Mouse (Mus musculus) NIH3T3 (cell line): ENCODE results near the gene Cyb561.

Experiments
- DNase-seq: peaks from one replicate; pipeline ENCODE4 v3.0.0-alpha.2; 2012; ENCODE audit warnings: low read depth

The Cyb561 gene

GRCm38 (mm10) chr11:105952111-105952510 is 1.0 kb downstream of the Cyb561 start:
- DNase-seq: no peak

GRCm38 (mm10) chr11:105951601-105952044 is 1.5 kb downstream of the Cyb561 start:
- DNase-seq: peak; percentile 64

GRCm38 (mm10) chr11:105950519-105950918 is 2.6 kb downstream of the Cyb561 start:
- peak; percentile 50 for DNase-seq

GRCm38 (mm10) chr11:105948255-105948654 is 4.9 kb downstream of the Cyb561 start:
- peak; percentile 85 for DNase-seq

- no peak for DNase-seq
Observed at GRCm38 (mm10) chr11:105946694-105947154, 6.4 kb downstream of the Cyb561 start.

GRCm38 (mm10) chr11:105944770-105945672 is 8.1 kb downstream of the Cyb561 start:
- DNase-seq: no peak

- no peak for DNase-seq
Observed at GRCm38 (mm10) chr11:105944126-105944621, 9.0 kb downstream of the Cyb561 start.

GRCm38 (mm10) chr11:105943133-105944102 is 9.7 kb downstream of the Cyb561 start:
- DNase-seq: no peak

GRCm38 (mm10) chr11:105941973-105942372 is 11.2 kb downstream of the Cyb561 start:
- no peak for DNase-seq

- DNase-seq: no peak
Observed at GRCm38 (mm10) chr11:105938771-105939170, 14.4 kb downstream of the Cyb561 start.

GRCm38 (mm10) chr11:105936974-105937373 is 16.2 kb downstream of the Cyb561 start:
- no peak for DNase-seq

- peak; percentile 74 for DNase-seq
Observed at GRCm38 (mm10) chr11:105936200-105936599, 16.9 kb downstream of the Cyb561 start.

GRCm38 (mm10) chr11:105935496-105935895 is 17.6 kb downstream of the Cyb561 start:
- no peak for DNase-seq

GRCm38 (mm10) chr11:105934816-105935215 is 18.3 kb downstream of the Cyb561 start:
- peak; percentile 80 for DNase-seq

- peak; percentile 91 for DNase-seq
Observed at GRCm38 (mm10) chr11:105934303-105934711, 18.8 kb downstream of the Cyb561 start.

- DNase-seq: peak; percentile 55
Observed at GRCm38 (mm10) chr11:105933746-105934145, 19.4 kb downstream of the Cyb561 start.

- DNase-seq: peak; percentile 60
Observed at GRCm38 (mm10) chr11:105931380-105931779, 21.8 kb downstream of the Cyb561 start.

- DNase-seq: no peak
Observed at GRCm38 (mm10) chr11:105928171-105928570, 25.0 kb downstream of the Cyb561 start.

- peak; percentile 92 for DNase-seq
Observed at GRCm38 (mm10) chr11:105927065-105928030, 25.8 kb downstream of the Cyb561 start.

- no peak for DNase-seq
Observed at GRCm38 (mm10) chr11:105922769-105923663, 30.1 kb downstream of the Cyb561 start.
